Mouse (Mus musculus): ENCODE results near the gene Rps17.

GRCm38 (mm10) chr7:81355746-81356145 is 10.7 kb upstream of the Rps17 start:
- TF ChIP-seq POLR2A (IDR thresholded peaks at IDR 0.05; ENCODE audit: borderline replicate concordance, control insufficient read depth, low read depth, low read length) (no peak), CTCF (IDR thresholded peaks at IDR 0.05; ENCODE audit: control insufficient read depth, insufficient read depth, low read length) (no peak)

Data from bone marrow, adult 2 months (tissue).